Mouse (Mus musculus) inflammation-experienced regulatory T-cells (primary cell): ENCODE measurements around the gene Gm3526. TPM values are rescaled to one million over a fixed set of nuclear protein-coding genes. Genes with fewer than 3 reads are reported as not detected.

Experiments used
- polyA plus RNA-seq, 2 experiments: library from polyadenylated mRNA; unstranded; fragments of 100-300 nt; shearing (Covaris generic); gene quantifications; one replicate each; pipeline ENCODE4 v1.2.1; 2017

Gene Gm3526
- polyA plus RNA-seq, result not detected

GRCm38 (mm10) chr14:5260480-5260879, at the start of gene Gm3526:
Gene Gm3526, minus strand, starts transcription at chr14:5260580.

Other genes starting within 250 kb of the Gm3526 start
- not detected for gene Gm3298, start 244.7 kb downstream of the Gm3526 start, polyA plus RNA-seq
- 1 to 10 TPM in 1 of 2 experiments, not detected in 1; 1.2 TPM for gene 4930555G01Rik, start 210.0 kb downstream of the Gm3526 start, polyA plus RNA-seq
- gene Gm8281, start 189.5 kb downstream of the Gm3526 start, polyA plus RNA-seq, result 10 to 100 TPM in 1 of 2 experiments, 1 to 10 TPM in 1; 4.1 to 13.0 TPM
- under 1 TPM in 1 of 2 experiments, not detected in 1; 0.14 TPM for gene Gm8279, start 129.1 kb downstream of the Gm3526 start, polyA plus RNA-seq
- gene Gm3317, start 96.0 kb downstream of the Gm3526 start, polyA plus RNA-seq, result under 1 TPM in 1 of 2 experiments, not detected in 1; 0.62 TPM
- not detected for gene Gm8271, start 74.8 kb downstream of the Gm3526 start, polyA plus RNA-seq
- gene Gm3542, start 74.3 kb upstream of the Gm3526 start, polyA plus RNA-seq, result not detected
- 10 to 100 TPM in 1 of 2 experiments, not detected in 1; 12.7 TPM for gene Gm3500, start 128.5 kb upstream of the Gm3526 start, polyA plus RNA-seq
- 1 to 10 TPM in 1 of 2 experiments, under 1 TPM in 1; 0.95 to 2.3 TPM for gene Gm3194, start 194.9 kb upstream of the Gm3526 start, polyA plus RNA-seq
- under 1 TPM in 1 of 2 experiments, not detected in 1; 0.20 TPM for gene Gm8246, start 217.2 kb upstream of the Gm3526 start, polyA plus RNA-seq
- not detected for gene Gm3187, start 223.6 kb upstream of the Gm3526 start, polyA plus RNA-seq
- 10 to 100 TPM in 1 of 2 experiments, 1 to 10 TPM in 1; 1.6 to 10.8 TPM for gene Gm3488, start 241.1 kb upstream of the Gm3526 start, polyA plus RNA-seq